Mouse (Mus musculus): ENCODE data around the gene Kcnt2.

The Kcnt2 gene

GRCm38 (mm10) chr1:140378791-140379190 lies 132.8 kb downstream of the Kcnt2 start:
- no peak for DNase-seq

GRCm38 (mm10) chr1:140379526-140379925 lies 133.6 kb downstream of the Kcnt2 start:
- no peak for DNase-seq

DNA sequence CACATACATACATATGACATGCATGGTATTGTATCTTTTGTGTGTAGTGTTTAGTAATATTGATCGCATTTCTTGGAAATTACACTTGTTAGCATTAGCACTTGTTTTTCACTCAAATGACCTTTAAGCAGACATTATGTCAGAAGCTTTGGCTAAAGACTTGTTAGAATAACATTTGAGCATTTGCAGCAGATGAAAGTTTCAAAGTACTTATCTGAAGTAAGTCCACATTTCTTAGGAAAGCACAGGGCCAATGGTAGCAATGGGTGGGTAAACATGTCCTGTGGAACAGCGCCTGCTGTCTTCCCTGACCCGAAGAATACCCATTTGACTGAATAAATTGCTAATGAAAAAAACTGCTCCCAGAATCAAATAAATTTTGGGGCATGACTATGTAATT lies 135.1 kb downstream of the Kcnt2 start:
- DNase-seq: no peak

GRCm38 (mm10) chr1:140390301-140390700 lies 144.3 kb downstream of the Kcnt2 start:
- DNase-seq: no peak

- DNase-seq: no peak
These were observed 151.8 kb downstream of the Kcnt2 start for GRCm38 (mm10) chr1:140397756-140398155.

- DNase-seq: no peak
These were observed 160.8 kb downstream of the Kcnt2 start for GRCm38 (mm10) chr1:140406631-140407288.

DNA sequence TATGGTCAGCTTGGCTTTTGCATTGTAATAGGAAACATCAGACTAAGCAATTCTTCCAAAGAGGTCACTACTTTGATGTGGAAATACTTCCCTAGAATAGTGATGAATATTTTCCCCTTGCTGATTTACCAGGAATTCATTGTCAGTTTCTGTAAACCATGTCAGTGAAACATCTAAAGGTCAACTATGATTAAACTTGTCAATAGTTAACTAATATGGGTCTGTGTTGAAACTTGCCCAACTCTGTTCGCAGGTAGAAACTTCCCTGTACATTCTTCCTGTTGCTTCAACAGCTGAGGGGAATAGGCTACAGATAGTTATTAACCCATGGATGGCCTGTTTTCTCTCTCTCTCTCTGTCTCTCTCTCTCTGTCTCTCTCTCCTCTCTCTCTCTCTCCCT lies 169.8 kb downstream of the Kcnt2 start:
- no peak for DNase-seq

- no peak for DNase-seq
These were observed 177.0 kb downstream of the Kcnt2 start for GRCm38 (mm10) chr1:140422954-140423353.

GRCm38 (mm10) chr1:140429284-140429850 lies 183.4 kb downstream of the Kcnt2 start:
- no peak for DNase-seq

DNA sequence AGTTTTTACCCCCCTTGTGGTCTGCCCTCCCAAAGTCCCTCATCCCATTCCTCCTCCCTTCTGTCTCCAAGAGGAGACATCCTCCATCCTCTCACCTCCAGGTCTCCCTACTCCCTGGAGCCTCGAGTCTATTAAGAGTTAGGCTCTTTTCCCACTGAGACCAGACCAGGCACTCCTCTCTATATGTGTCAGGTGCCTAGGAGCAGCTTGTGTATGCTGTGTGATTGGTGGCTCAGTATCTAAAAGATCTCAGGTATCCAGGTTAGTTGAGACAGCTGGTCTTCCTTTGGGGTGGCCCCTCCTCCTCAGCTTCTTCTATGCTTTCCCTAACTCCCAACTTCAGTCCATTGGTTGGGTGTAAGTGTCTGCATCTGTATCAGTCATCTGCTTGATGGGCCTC lies 186.1 kb downstream of the Kcnt2 start:
- no peak for DNase-seq

DNA sequence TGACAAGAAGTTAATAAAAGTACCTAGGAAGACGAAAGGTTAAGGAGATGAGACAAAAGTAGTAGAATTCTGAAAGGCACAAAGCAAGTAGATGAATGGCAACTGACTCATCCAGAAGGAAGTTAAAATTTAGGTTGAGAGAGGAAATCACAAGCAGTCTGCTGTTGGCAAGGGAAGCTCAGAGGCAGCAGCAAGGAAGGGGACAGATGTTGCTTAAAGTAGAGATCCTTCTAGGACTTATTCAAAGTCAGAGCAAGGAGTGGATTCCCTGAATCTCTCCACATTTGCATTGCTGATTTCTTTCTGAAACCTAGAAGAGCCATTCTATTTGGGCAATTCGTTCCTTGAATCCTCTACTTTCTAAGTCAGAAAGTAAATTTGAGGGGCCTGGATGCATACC lies 188.8 kb downstream of the Kcnt2 start:
- no peak for DNase-seq

DNA sequence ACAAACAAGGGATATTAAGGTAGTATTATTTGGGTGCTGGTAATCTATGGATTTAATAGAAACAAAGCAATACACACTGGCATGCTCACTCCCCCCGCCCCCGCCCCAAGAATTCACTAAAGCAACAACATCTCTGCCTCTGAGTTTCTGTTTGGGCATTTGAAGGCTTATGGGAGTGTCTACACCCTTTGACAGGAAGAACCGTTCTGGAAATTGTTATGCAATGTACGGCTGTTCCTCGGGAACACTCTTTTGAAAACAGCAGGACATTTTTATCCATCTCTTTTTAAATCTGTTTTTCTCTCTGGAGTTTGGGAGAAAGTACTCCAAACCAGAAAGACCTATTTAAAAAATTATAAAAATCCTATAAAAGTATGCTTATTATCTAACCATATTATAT lies 192.2 kb downstream of the Kcnt2 start:
- no peak for DNase-seq

DNA sequence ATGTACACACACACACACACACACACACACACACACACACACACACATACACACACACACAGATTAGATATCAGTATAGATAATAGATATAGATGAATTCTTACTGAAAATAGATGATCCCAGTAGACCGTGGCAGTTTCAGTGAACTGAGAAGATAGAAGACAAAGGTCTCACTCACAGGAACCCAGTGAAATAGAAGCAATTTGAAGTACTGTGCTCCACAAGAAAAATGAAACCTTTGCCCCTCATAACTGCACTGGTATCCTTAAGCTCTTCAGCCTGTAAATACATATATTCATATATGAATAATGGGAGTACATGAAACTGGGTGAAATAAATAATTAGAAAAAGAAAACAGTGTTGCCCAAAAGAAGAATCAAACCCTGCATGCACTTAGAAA lies 197.9 kb downstream of the Kcnt2 start:
- DNase-seq: no peak

DNA sequence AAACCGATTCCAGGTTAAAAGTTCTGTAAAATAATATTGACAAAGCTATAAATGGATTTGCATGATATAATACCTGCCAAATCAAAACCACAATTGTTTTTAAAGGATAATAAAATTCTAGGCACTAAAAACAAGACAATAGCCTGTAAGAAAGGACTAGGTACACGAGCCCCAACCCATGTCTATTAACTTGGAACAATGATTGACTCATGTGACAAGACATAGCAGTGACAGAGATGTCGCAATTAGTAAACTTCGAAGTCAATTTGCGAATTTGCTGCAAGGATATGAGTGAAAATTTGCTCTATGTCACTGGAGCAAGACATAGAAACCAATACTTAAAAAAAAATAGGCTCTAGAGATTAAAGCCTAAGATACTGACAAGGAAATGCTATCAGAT lies 198.4 kb downstream of the Kcnt2 start:
- DNase-seq: no peak

GRCm38 (mm10) chr1:140451461-140451860 lies 205.5 kb downstream of the Kcnt2 start:
- DNase-seq: no peak

- no peak for DNase-seq
These were observed 206.0 kb downstream of the Kcnt2 start for GRCm38 (mm10) chr1:140451924-140452323.

DNA sequence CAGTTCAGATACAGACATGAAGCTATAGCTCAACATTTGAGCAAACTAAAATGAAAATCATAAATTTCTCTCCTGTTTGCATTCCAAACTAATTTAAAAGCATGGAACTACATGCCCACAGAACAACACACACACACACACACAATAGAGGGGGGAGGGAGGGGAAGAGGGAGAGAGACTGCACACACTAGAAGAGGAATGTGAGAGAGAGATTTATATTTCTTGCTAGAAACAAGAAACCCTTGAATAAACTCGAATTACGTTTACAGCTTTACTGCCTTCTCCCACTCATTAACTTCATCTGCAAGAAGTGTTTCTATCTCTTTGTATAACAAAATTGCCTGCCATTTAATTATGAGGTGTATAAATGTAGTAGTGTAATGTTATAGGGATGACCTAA lies 209.9 kb downstream of the Kcnt2 start:
- no peak for DNase-seq

DNA sequence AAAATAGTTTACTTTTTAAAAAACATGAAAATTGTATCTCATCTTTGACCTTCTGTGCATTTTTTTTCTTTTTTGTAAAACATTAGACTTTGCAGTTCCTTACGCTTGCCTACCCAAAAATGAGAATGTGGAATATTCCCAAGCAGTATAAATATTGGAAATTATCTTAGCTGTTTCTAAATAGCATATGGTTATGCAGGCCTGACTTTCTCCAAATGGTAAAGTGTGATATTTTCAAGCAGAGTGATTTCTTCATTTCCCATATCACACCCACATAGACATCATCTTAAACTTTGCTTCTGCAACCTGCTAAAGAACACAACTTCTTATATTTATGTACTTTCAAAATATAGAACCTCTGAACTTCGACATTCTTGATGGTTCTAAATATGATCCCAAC lies 210.9 kb downstream of the Kcnt2 start:
- no peak for DNase-seq

- no peak for DNase-seq
These were observed 222.4 kb downstream of the Kcnt2 start for GRCm38 (mm10) chr1:140468315-140468714.

- DNase-seq: no peak
These were observed 223.6 kb downstream of the Kcnt2 start for GRCm38 (mm10) chr1:140469586-140469985.

GRCm38 (mm10) chr1:140476921-140477320 lies 231.0 kb downstream of the Kcnt2 start:
- no peak for DNase-seq

GRCm38 (mm10) chr1:140484016-140484415 lies 238.1 kb downstream of the Kcnt2 start:
- no peak for DNase-seq

DNA sequence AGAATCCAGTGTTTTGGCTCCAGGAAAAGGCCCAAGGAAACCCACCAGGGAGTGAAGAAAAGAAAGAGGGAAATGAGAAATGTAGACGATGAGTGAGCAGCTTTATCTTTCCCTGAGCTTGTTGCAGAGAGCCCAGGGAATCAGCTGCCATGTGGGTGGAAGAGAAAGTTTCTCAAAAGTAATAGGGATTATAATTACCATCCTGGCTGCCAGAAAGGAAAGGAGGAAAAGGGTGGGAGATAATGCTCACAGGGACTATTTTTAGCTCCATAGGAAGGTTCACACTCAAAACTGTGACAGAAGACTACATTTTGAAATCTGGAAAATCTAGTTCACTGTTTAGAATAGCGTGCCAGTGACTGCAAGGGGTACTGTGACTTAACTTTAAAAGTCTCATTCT lies 243.9 kb downstream of the Kcnt2 start:
- DNase-seq: no peak

DNA sequence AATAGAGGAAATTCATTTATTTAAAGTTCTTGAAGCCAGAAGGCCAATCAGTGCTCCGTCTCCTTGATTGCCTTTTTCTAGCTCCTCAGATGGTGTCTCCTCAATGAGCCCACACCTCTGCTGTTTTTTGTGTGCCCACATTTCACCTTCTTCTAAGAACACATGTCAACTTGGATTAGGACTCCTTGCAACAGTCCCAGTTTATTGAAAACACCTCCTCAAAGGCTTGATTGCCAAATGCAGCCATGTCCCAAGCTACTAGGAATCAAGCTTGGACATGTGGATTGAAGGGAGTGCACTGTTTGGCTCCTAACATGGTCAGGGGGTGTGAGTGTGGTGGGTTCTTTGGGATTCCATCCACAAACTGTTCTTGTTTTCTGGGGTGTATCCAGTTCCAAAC lies 245.4 kb downstream of the Kcnt2 start:
- no peak for DNase-seq

DNA sequence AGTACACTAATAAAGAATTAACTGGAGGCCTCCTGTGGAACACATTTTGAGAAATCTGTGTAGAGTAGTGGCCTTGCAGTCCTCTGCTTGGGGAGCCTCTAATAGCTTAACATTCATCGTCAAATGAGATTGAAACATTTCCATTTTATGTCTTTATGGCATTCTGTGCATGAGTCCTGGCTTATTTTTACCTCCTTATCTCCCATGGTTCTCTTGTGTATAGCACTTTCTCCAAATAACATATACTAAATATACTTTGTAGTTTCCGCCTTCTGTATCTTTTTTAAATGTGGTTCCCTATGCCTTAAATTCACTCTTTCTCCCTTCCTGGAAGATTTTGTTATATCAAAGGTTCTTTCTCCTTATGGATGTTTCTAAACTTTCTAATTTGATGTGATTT lies 246.3 kb downstream of the Kcnt2 start:
- no peak for DNase-seq

Data from kidney, postnatal 25 days (tissue).